Mouse (Mus musculus): ENCODE measurements around the gene Atp23. TPM values are rescaled to one million over a fixed set of nuclear protein-coding genes. Genes with fewer than 3 reads are reported as not detected.
A peak's percentile ranks its signal among the peaks of the same experiment; 100 is the strongest.

Atp23 gene
- polyA plus RNA-seq, 1 experiment from 2014 or later, result 19.3 TPM

DNA sequence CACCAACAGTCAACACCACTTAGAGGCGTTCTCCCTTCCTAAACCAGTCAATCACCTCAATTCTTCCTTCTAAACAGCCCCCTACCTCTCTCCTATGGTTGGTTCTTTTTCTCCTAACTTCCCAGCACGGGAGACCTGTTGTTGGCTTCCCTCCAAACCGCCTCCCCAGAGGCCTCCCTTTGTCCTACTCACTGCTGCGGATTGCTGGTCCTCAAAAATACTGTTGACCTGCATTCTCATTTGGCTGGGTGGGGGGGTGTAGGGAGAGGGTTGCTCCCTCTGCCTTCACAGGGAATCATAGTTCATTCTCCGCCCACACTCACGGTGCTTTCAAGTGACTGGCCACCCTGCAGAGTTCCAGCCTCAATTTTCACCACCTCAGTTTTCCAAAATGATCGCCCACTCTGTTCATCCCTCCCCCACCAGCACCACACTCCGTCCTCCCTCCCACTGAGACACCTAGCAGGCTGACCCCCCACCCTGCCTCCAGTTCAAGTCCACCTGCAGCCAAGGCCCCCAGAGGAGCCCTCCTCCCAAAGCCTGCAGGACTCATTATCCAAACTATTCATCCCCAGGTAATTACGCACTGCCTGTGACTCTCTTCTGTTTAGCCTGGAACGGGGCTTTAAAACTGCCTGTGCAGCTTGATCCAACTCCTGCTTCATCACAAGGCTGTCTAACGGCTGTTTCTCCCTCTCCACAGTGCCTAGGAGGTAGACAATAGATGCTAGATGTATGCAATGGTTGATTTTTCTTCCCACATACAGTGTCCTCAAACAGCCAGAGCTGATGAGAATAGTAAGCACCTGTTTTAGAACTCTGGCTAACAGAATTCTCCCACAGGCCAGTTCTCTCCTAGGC is 26.2 kb upstream of the Atp23 start:
- 13% methylated on average over 11 of the region's 11 CpGs for WGBS
- ATAC-seq (replicated peaks; ENCODE audit: insufficient number of reproducible peaks, low FRiP score, low TSS enrichment, low read depth) (no peak), DNase-seq (ENCODE audit: low spot score) (no peak)
- Histone ChIP-seq H3K9ac (replicated peaks; ENCODE audit: low read length) (peak overlapping the region; percentile 71), H3K4me2 (ENCODE audit: low read depth, low read length) (peak overlapping the region; percentile 98), H3K4me3 (ENCODE audit: low read depth, low read length) (no peak overlapping the region), H3K27me3 (ENCODE audit: control insufficient read depth, insufficient read depth, low read length) (peaks cover 6% of the 10 kb centered on the region), H3K27ac (replicated peaks; ENCODE audit: low read depth, low read length) (no peak overlapping the region), H3K36me3 (replicated peaks; ENCODE audit: control insufficient read depth, insufficient read depth, low read depth, low read length) (no peaks in the 10 kb centered on the region), H3K4me1 (ENCODE audit: control insufficient read depth, insufficient read depth, low read length) (peaks cover 6% of the 10 kb centered on the region), H3K9me3 (replicated peaks; ENCODE audit: control insufficient read depth, low read length) (no peaks in the 10 kb centered on the region)

DNA sequence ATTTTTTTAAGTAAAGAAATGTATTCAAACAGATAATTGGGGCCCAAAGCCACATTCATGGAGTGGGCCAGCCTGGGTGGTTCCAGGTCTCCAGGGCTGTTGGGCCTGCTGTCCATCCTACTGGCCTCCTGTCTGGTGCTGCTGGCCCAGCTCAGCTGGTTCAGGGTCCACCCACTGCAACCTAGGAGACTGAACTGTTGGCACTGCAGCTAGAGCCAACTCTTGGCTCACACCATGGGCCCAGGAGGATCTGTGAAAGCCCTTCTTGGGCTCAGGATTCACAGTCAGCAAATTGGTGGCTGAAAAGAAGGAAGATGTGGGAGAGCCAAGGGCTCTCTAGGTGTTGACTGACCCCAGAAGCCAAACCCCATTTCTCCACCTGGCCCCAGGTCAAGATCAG is 24.2 kb upstream of the Atp23 start:
- no peaks in the 10 kb centered on the region for H3K9me3 ChIP-seq (replicated peaks; ENCODE audit: control insufficient read depth, low read length)
- DNase-seq (ENCODE audit: low spot score), result no peak
- peaks cover 4% of the 10 kb centered on the region for H3K4me1 ChIP-seq (ENCODE audit: control insufficient read depth, insufficient read depth, low read length)
- H3K36me3 ChIP-seq (replicated peaks; ENCODE audit: control insufficient read depth, insufficient read depth, low read depth, low read length), result no peaks in the 10 kb centered on the region
- H3K27me3 ChIP-seq (ENCODE audit: control insufficient read depth, insufficient read depth, low read length), result peaks cover 6% of the 10 kb centered on the region
- H3K4me2 ChIP-seq (ENCODE audit: low read depth, low read length), result no peak overlapping the region
- no peak for ATAC-seq (replicated peaks; ENCODE audit: insufficient number of reproducible peaks, low FRiP score, low TSS enrichment, low read depth)
- no peak overlapping the region for H3K9ac ChIP-seq (replicated peaks; ENCODE audit: low read length)
- no peak overlapping the region for H3K27ac ChIP-seq (replicated peaks; ENCODE audit: low read depth, low read length)
- no peak overlapping the region for H3K4me3 ChIP-seq (ENCODE audit: low read depth, low read length)

DNA sequence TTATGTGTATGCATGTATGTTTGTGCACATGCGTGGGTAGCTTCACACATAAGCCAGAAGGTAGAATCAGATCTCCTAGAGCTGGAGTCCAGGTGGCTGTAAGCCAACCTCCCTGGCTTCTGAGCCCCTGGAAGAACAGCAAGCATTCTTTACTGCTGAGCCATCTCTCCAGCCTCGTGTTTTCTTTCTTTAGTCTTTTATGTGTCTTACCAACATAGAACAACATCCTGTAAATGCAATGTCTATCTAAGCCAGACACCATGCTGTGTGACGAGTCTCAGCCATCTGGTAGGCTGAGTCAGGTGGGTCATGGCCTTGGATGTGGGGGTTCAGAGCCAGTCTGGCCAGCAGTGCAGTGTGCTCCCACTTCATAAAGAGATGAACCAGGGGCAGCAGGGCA is 22.9 kb upstream of the Atp23 start:
- DNase-seq (ENCODE audit: low spot score) (no peak), ATAC-seq (replicated peaks; ENCODE audit: insufficient number of reproducible peaks, low FRiP score, low TSS enrichment, low read depth) (no peak)
- H3K36me3 ChIP-seq (replicated peaks; ENCODE audit: control insufficient read depth, insufficient read depth, low read depth, low read length), result no peaks in the 10 kb centered on the region
- no peak overlapping the region for H3K27ac ChIP-seq (replicated peaks; ENCODE audit: low read depth, low read length)
- peaks cover 6% of the 10 kb centered on the region for H3K27me3 ChIP-seq (ENCODE audit: control insufficient read depth, insufficient read depth, low read length)
- no peaks in the 10 kb centered on the region; the same call in none of the 2 replicates for H3K4me1 ChIP-seq (ENCODE audit: control insufficient read depth, insufficient read depth, low read length)
- H3K4me2 ChIP-seq (ENCODE audit: low read depth, low read length), result no peak overlapping the region
- H3K9ac ChIP-seq (replicated peaks; ENCODE audit: low read length), result no peak overlapping the region
- H3K4me3 ChIP-seq (ENCODE audit: low read depth, low read length), result no peak overlapping the region
- H3K9me3 ChIP-seq (replicated peaks; ENCODE audit: control insufficient read depth, low read length), result no peaks in the 10 kb centered on the region
- 57% methylated on average over 3 of the region's 3 CpGs for WGBS

DNA sequence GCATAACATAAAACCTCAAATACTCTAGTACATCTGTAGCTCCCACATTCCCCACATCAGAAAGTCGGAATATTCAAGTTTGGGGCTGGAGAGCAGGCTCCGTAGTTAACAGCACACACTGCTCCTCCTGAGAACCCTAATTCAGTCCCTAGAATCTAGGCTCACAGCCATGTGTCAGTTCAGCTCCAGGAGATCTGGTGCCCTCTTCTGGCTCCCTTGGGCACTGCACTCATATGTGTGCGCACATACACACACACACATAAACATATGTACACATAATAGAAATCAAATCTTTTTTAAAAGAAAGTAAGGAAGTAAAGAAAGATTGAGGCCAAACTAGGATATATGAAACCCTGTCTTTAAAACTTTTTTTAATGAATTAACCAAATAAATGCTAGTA is 19.1 kb upstream of the Atp23 start:
- no peaks in the 10 kb centered on the region; the same call in 1 of the 2 replicates for H3K27me3 ChIP-seq (ENCODE audit: control insufficient read depth, insufficient read depth, low read length)
- DNase-seq (ENCODE audit: low spot score) (no peak), ATAC-seq (replicated peaks; ENCODE audit: insufficient number of reproducible peaks, low FRiP score, low TSS enrichment, low read depth) (no peak)
- no peaks in the 10 kb centered on the region for H3K9me3 ChIP-seq (replicated peaks; ENCODE audit: control insufficient read depth, low read length)
- H3K4me2 ChIP-seq (ENCODE audit: low read depth, low read length), result no peak overlapping the region
- H3K27ac ChIP-seq (replicated peaks; ENCODE audit: low read depth, low read length), result no peak overlapping the region
- H3K9ac ChIP-seq (replicated peaks; ENCODE audit: low read length), result no peak overlapping the region
- no peaks in the 10 kb centered on the region for H3K36me3 ChIP-seq (replicated peaks; ENCODE audit: control insufficient read depth, insufficient read depth, low read depth, low read length)
- 98% methylated on average over 3 of the region's 3 CpGs for WGBS
- H3K4me1 ChIP-seq (ENCODE audit: control insufficient read depth, insufficient read depth, low read length), result no peaks in the 10 kb centered on the region
- H3K4me3 ChIP-seq (ENCODE audit: low read depth, low read length), result no peak overlapping the region

DNA sequence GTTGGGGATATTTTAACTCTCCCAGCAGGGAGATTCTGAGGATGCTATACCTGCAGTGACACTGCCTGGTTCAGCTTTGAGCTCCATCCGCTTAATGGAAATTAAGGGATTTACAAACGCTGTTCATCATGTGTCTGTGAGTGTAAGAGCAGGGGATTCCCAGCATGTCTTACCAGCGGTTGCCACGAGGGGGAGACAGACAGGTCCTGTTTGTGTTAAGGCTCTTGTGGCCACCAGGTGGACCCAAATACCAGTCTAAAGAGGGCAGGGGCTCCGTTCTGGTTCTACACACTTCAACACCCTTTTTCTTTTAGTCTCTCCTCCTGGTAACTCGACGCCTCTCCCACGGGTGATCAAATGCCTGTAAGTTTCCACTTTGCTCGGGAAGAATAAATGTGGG is 17.9 kb upstream of the Atp23 start:
- DNase-seq (ENCODE audit: low spot score), result peak; percentile 96
- WGBS, result 6% methylated on average over 9 of the region's 9 CpGs
- no peak overlapping the region for H3K27ac ChIP-seq (replicated peaks; ENCODE audit: low read depth, low read length)
- H3K4me2 ChIP-seq (ENCODE audit: low read depth, low read length), result no peak overlapping the region
- no peaks in the 10 kb centered on the region for H3K36me3 ChIP-seq (replicated peaks; ENCODE audit: control insufficient read depth, insufficient read depth, low read depth, low read length)
- no peaks in the 10 kb centered on the region; the same call in 1 of the 2 replicates for H3K27me3 ChIP-seq (ENCODE audit: control insufficient read depth, insufficient read depth, low read length)
- no peaks in the 10 kb centered on the region for H3K4me1 ChIP-seq (ENCODE audit: control insufficient read depth, insufficient read depth, low read length)
- no peaks in the 10 kb centered on the region for H3K9me3 ChIP-seq (replicated peaks; ENCODE audit: control insufficient read depth, low read length)
- no peak overlapping the region for H3K9ac ChIP-seq (replicated peaks; ENCODE audit: low read length)
- ATAC-seq (replicated peaks; ENCODE audit: insufficient number of reproducible peaks, low FRiP score, low TSS enrichment, low read depth), result peak; percentile 63; the same call in 1 of the 2 replicates
- no peak overlapping the region for H3K4me3 ChIP-seq (ENCODE audit: low read depth, low read length)

DNA sequence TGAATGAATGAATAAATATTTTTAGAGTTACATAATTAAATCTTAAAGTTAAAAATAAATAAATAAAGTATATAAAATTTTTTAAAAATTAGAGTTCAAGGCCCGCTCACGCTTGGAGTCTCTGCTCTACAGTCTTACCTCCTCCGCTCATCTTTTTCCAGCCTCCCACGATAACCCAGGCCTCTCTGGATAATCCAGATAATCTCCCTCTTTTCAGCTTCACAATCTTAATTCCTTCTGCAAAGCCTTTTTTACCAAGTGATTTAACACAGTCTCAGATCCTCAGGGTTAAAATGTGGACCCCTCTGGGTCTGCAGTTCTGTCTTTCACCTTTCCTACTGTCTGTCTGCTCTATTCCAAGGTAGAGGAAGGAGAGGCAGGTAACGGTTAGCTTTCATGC is 13.1 kb upstream of the Atp23 start:
- Histone ChIP-seq H3K36me3 (replicated peaks; ENCODE audit: control insufficient read depth, insufficient read depth, low read depth, low read length) (no peaks in the 10 kb centered on the region), H3K27ac (replicated peaks; ENCODE audit: low read depth, low read length) (no peak overlapping the region), H3K9me3 (replicated peaks; ENCODE audit: control insufficient read depth, low read length) (no peaks in the 10 kb centered on the region), H3K4me1 (ENCODE audit: control insufficient read depth, insufficient read depth, low read length) (no peaks in the 10 kb centered on the region), H3K27me3 (ENCODE audit: control insufficient read depth, insufficient read depth, low read length) (no peaks in the 10 kb centered on the region), H3K4me3 (ENCODE audit: low read depth, low read length) (no peak overlapping the region), H3K9ac (replicated peaks; ENCODE audit: low read length) (no peak overlapping the region), H3K4me2 (ENCODE audit: low read depth, low read length) (no peak overlapping the region)
- no peak for ATAC-seq (replicated peaks; ENCODE audit: insufficient number of reproducible peaks, low FRiP score, low TSS enrichment, low read depth)
- WGBS, result 92% methylated on average over 5 of the region's 5 CpGs
- DNase-seq (ENCODE audit: low spot score), result no peak

DNA sequence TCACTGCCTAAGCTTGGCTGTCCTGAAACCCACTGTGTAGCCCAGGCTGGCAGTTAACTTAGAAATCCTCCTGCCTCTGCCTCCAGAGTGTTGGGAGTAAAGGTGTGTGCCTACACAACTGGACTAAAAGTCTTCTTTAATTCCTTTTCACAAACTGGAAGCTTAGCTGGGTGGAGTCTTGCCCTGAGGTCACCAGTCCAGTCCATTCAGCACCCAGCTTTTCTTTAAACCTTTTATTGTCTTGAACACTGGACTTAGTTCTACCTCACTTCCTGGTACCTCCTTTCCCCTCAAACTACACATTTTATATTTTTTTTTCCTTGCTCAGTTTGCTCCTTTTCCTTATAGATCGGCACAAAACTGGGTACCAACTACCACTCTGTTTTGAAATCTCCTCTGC is 10.3 kb upstream of the Atp23 start:
- H3K36me3 ChIP-seq (replicated peaks; ENCODE audit: control insufficient read depth, insufficient read depth, low read depth, low read length), result no peaks in the 10 kb centered on the region
- WGBS, result 91% methylated on average over 1 of the region's 1 CpGs
- H3K4me3 ChIP-seq (ENCODE audit: low read depth, low read length), result no peak overlapping the region
- no peaks in the 10 kb centered on the region for H3K4me1 ChIP-seq (ENCODE audit: control insufficient read depth, insufficient read depth, low read length)
- no peak overlapping the region for H3K27ac ChIP-seq (replicated peaks; ENCODE audit: low read depth, low read length)
- DNase-seq (ENCODE audit: low spot score) (no peak), ATAC-seq (replicated peaks; ENCODE audit: insufficient number of reproducible peaks, low FRiP score, low TSS enrichment, low read depth) (no peak)
- H3K9ac ChIP-seq (replicated peaks; ENCODE audit: low read length), result no peak overlapping the region
- no peak overlapping the region for H3K4me2 ChIP-seq (ENCODE audit: low read depth, low read length)
- no peaks in the 10 kb centered on the region for H3K9me3 ChIP-seq (replicated peaks; ENCODE audit: control insufficient read depth, low read length)
- no peaks in the 10 kb centered on the region for H3K27me3 ChIP-seq (ENCODE audit: control insufficient read depth, insufficient read depth, low read length)

DNA sequence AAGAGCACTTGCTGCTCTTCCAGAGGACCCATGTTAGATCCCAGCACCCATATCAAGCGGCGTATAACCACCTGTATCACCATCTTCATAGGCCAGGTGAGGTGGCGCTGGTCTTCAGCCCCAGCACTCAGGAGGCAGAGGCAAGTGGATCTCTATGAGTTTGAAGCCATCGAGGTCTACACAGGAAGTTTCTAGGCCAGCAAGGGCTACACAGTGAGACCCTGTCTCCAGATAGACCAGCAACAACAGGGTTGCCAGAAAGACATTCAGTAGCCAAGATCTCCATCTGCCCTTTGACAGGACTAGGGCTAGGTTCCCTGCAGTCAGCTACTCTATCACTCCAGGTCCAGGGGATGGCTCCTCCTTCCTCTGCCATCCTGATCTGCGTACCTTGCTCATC is 5.7 kb upstream of the Atp23 start:
- DNase-seq (ENCODE audit: low spot score), result no peak
- no peak overlapping the region for H3K27ac ChIP-seq (replicated peaks; ENCODE audit: low read depth, low read length)
- H3K9me3 ChIP-seq (replicated peaks; ENCODE audit: control insufficient read depth, low read length), result no peaks in the 10 kb centered on the region
- H3K27me3 ChIP-seq (ENCODE audit: control insufficient read depth, insufficient read depth, low read length), result no peaks in the 10 kb centered on the region
- no peak overlapping the region for H3K4me2 ChIP-seq (ENCODE audit: low read depth, low read length)
- no peak overlapping the region for H3K4me3 ChIP-seq (ENCODE audit: low read depth, low read length)
- no peaks in the 10 kb centered on the region for H3K4me1 ChIP-seq (ENCODE audit: control insufficient read depth, insufficient read depth, low read length)
- H3K36me3 ChIP-seq (replicated peaks; ENCODE audit: control insufficient read depth, insufficient read depth, low read depth, low read length), result no peaks in the 10 kb centered on the region
- ATAC-seq (replicated peaks; ENCODE audit: insufficient number of reproducible peaks, low FRiP score, low TSS enrichment, low read depth), result no peak
- 91% methylated on average over 5 of the region's 5 CpGs for WGBS
- H3K9ac ChIP-seq (replicated peaks; ENCODE audit: low read length), result no peak overlapping the region

Data from embryonic facial prominence, embryonic 11.5 days (tissue).